Mouse (Mus musculus) CD8-positive naive resting alpha-beta T cell, adult 57 days (primary cell): ENCODE measurements around the gene Atp6v0e2. TPM values are rescaled to one million over a fixed set of nuclear protein-coding genes. Genes with fewer than 3 reads are reported as not detected.

Experiments used
- total RNA-seq: library from RNA; stranded (reverse); gene quantifications from one replicate; pipeline ENCODE4 v1.2.4, GENCODE M21; 2023

The Atp6v0e2 gene
- total RNA-seq: 0.61 TPM

GRCm38 (mm10) chr6:48537105-48537954 is at the start of gene Atp6v0e2:
Atp6v0e2 (plus strand) TSS chr6:48537615.

GRCm38 (mm10) chr6:48554280-48555103 is 17.1 kb downstream of the Atp6v0e2 start, which contains the start of gene Lrrc61:
Lrrc61 (plus strand) TSS chr6:48554796.

GRCm38 (mm10) chr6:48572572-48573061 is 35.2 kb downstream of the Atp6v0e2 start, which contains the start of gene Rarres2:
Rarres2 (minus strand) TSS chr6:48572789.

GRCm38 (mm10) chr6:48589194-48589750 is 51.9 kb downstream of the Atp6v0e2 start, which contains the start of gene Gm45021:
Gm45021 (plus strand) TSS chr6:48589610.

Other genes starting within 250 kb of the Atp6v0e2 start
- gene Krba1, start 142.0 kb upstream of the Atp6v0e2 start, total RNA-seq: 37.7 TPM
- gene Zfp467, start 91.8 kb upstream of the Atp6v0e2 start, total RNA-seq: 3.0 TPM
- gene Sspo, start 89.4 kb upstream of the Atp6v0e2 start, total RNA-seq: 0.37 TPM
- gene Lrrc61, start 17.2 kb downstream of the Atp6v0e2 start, total RNA-seq: 51.7 TPM
- gene Rarres2, start 35.2 kb downstream of the Atp6v0e2 start, total RNA-seq: not detected
- gene Gm45021, start 52.0 kb downstream of the Atp6v0e2 start, total RNA-seq: not detected
- 1.7 TPM for gene Repin1, start 56.3 kb downstream of the Atp6v0e2 start, total RNA-seq
- not detected for gene Gm44965, start 56.3 kb downstream of the Atp6v0e2 start, total RNA-seq
- 5.0 TPM for gene Zfp775, start 64.4 kb downstream of the Atp6v0e2 start, total RNA-seq
- 0.77 TPM for gene AI854703, start 89.1 kb downstream of the Atp6v0e2 start, total RNA-seq
- gene Gimap8, start 109.6 kb downstream of the Atp6v0e2 start, total RNA-seq: 126 TPM
- gene Gimap9, start 138.5 kb downstream of the Atp6v0e2 start, total RNA-seq: 157 TPM
- 194 TPM for gene Gimap4, start 146.9 kb downstream of the Atp6v0e2 start, total RNA-seq
- gene Gimap6, start 170.6 kb downstream of the Atp6v0e2 start, total RNA-seq: 1,380 TPM
- 19.7 TPM for gene Gm28053, start 181.0 kb downstream of the Atp6v0e2 start, total RNA-seq
- gene Gimap7, start 181.0 kb downstream of the Atp6v0e2 start, total RNA-seq: 33.3 TPM
- 115 TPM for gene Gimap1, start 201.4 kb downstream of the Atp6v0e2 start, total RNA-seq
- 161 TPM for gene Gimap5, start 208.6 kb downstream of the Atp6v0e2 start, total RNA-seq
- gene Gimap3, start 233.2 kb downstream of the Atp6v0e2 start, total RNA-seq: 406 TPM